Mouse (Mus musculus) liver, embryonic 14.5 days (tissue): ENCODE results near the gene Sh3yl1. TPM values are rescaled to one million over a fixed set of nuclear protein-coding genes. Genes with fewer than 3 reads are reported as not detected.
A peak's percentile ranks its signal among the peaks of the same experiment; 100 is the strongest.

Source experiments
- ATAC-seq: fragments of 200-750 bp; cut with Nextera tagmentation; 2 replicates; pipeline ENCODE4 v1.8.0; 2017; ENCODE audit warnings: moderate number of reproducible peaks, mild to moderate bottlenecking, moderate library complexity; ENCODE audit not compliant: insufficient read depth
- DNase-seq, 3 experiments: peaks; one replicate each; pipeline ENCODE4 v3.0.0-alpha.2; 2012 to 2013; ENCODE audit warnings: low read depth in 3 of 3, low spot score in 3 of 3
- H3K27ac ChIP-seq: fragments of 300-500 bp; sonication (generic); 2 replicates; pipeline ENCODE4 v1.5.1; 2014; ENCODE audit warnings: moderate library complexity, mild to moderate bottlenecking, control low read depth, inconsistent platforms
- H3K27me3 ChIP-seq: fragments of 300-500 bp; sonication (generic); 2 replicates; pipeline ENCODE4 v1.6.1; 2014; ENCODE audit warnings: mild to moderate bottlenecking, low read length, moderate library complexity; ENCODE audit not compliant: control insufficient read depth, insufficient read depth
- H3K36me3 ChIP-seq: fragments of 300-500 bp; sonication (generic); replicated peaks from 2 replicates; pipeline ENCODE4 v1.6.1; 2014; ENCODE audit warnings: low read depth; ENCODE audit not compliant: control insufficient read depth, insufficient read depth
- H3K4me1 ChIP-seq, 2 experiments: fragments of 200-500 bp in 1 of 2; fragments of 300-500 bp in 1 of 2; sonication (generic) in 1 of 2; replicated peaks; 2 replicates each; pipeline ENCODE4 v1.6.1; 2012 to 2014; ENCODE audit warnings: antibody characterized with exemption in 1 of 2, inconsistent platforms in 1 of 2, low read length in 1 of 2; ENCODE audit not compliant: control insufficient read depth in 2 of 2, insufficient read depth in 2 of 2
- H3K4me2 ChIP-seq: fragments of 300-500 bp; sonication (generic); 2 replicates; pipeline ENCODE4 v1.6.1; 2014; ENCODE audit warnings: low read depth, mild to moderate bottlenecking, control low read depth, moderate library complexity
- H3K4me3 ChIP-seq, 2 experiments: fragments of 200-500 bp in 1 of 2; fragments of 300-500 bp in 1 of 2; sonication (generic) in 1 of 2; 2 replicates each; pipeline ENCODE4 v1.5.1; 2012 to 2014; ENCODE audit warnings: low read depth in 2 of 2, low read length in 2 of 2, mild to moderate bottlenecking in 2 of 2, control low read depth in 1 of 2, inconsistent platforms in 1 of 2, moderate library complexity in 1 of 2; ENCODE audit not compliant: insufficient read depth in 1 of 2
- H3K9ac ChIP-seq: fragments of 300-500 bp; sonication (generic); replicated peaks from 2 replicates; pipeline ENCODE4 v1.6.1; 2014; ENCODE audit warnings: mild to moderate bottlenecking, control low read depth, moderate library complexity
- H3K9me3 ChIP-seq: fragments of 300-500 bp; sonication (generic); 2 replicates; pipeline ENCODE4 v1.6.1; 2016; ENCODE audit warnings: low read length, mixed read lengths; ENCODE audit not compliant: control insufficient read depth
- CTCF ChIP-seq: IDR thresholded peaks from 2 replicates; pipeline ENCODE4 v1.5.1; 2016; ENCODE audit warnings: antibody characterized with exemption, low read depth, control low read depth
- EP300 ChIP-seq: IDR thresholded peaks from 2 replicates; pipeline ENCODE4 v1.6.1; 2016; ENCODE audit warnings: antibody characterized with exemption, low read depth
- WGBS: fragments of 180-500 bp; shearing (Covaris S2); extraction: QIAGEN DNeasy Blood & Tissue Kit; methylation state at CpG from one replicate; pipeline ENCODE4 v1.1.7; 2014; ENCODE audit not compliant: insufficient replicate concordance; 5-methylcytosine and 5-hydroxymethylcytosine counted together
- polyA plus RNA-seq, 2 experiments: library from polyadenylated mRNA; depleted of rRNA in 1 of 2; stranded (reverse) in 1 of 2; unstranded in 1 of 2; fragments of >200 nt; fragmentation: Nextera tagmentation in 1 of 2; extraction: Ambion mirVana in 1 of 2; gene quantifications; 2 replicates each; pipeline versions ENCODE4 v1.2.1 to v1.2.3; 2012 to 2014

Gene Sh3yl1
- polyA plus RNA-seq, 2 experiments, result 19.4 to 31.3 TPM

DNA sequence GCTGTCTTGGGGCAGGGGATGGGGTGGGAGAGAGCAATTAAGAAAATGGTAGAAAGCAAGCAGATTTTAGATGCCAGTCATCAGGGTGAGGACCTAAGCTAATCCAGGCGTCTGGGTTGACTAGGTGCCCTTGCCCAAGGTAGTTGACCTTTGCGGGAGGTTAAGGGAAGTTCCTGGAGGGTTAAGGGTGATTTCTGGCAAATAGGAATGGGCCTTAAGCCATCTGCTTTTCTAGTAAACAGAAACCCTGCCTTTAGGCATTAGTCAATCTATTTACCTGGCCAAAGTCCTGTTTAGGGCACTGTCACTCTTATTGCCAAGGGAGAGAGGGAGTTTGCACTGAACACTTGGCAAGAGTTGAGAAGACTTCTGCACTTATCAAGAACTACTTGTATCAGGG, 25.4 kb downstream of the Sh3yl1 start:
- Histone ChIP-seq H3K9me3 (no peaks in the 10 kb centered on the region), H3K36me3 (peaks cover 23% of the 10 kb centered on the region), H3K4me2 (no peak overlapping the region), H3K4me1 (no peaks in the 10 kb centered on the region), H3K27me3 (no peaks in the 10 kb centered on the region), H3K9ac (no peak overlapping the region), H3K4me3 (no peak overlapping the region), H3K27ac (no peak overlapping the region)
- ATAC-seq (peak; percentile 28; the same call in 1 of the 2 replicates), DNase-seq (no peak)
- WGBS, result 73% methylated on average over 2 of the region's 2 CpGs
- TF ChIP-seq CTCF (no peak), EP300 (no peak)

DNA sequence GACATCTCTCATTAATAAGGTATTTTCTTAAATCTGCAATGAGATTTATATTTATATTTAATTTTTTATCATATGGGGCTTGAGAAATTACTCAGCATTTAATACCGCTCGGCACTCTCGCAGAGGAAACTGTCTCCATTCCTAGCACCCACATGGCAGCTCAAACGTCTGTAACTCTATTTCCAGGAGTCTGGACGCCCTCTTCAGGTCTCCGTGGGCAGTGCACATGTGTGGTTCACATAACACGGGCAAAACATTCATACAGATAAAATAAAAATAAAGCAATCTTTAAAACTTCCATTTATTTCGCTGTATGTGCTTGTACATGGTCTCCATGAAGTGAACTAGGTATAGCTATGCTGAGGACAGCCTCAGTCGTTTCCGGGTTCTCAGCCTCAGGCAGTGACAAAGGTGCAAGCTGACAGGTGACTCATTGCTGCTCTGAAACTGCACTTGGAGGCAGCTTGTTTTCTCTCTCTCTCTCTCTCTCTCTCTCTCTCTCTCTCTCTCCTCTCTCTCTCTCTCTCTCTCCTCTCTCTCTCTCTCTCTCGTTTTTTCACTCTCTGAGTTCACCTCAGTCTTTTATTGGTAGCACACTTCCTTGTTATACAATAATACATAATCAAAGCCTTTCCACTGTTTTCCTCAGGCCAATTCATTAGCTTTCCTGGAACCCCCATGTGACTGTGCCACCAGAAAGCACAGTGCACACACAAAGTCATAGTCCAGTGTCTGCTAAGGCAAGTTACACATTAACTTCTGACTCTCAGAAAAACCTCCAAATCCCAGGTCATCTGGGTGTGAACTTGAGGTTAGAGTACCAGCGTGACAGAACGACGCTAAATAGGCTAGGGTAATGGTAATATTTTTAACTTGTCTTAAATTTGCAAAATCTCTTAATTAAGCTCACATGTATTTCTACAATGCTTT, 31.9 kb downstream of the Sh3yl1 start:
- Histone ChIP-seq H3K36me3 (peaks cover 43% of the 10 kb centered on the region), H3K4me2 (no peak overlapping the region), H3K9me3 (no peaks in the 10 kb centered on the region), H3K4me3 (no peak overlapping the region), H3K4me1 (0 out of 4 replicates have a peak, but pooled peaks cover 0 to 2% of the 10 kb centered on the region in 2 experiments), H3K9ac (no peak overlapping the region), H3K27ac (no peak overlapping the region), H3K27me3 (no peaks in the 10 kb centered on the region)
- DNase-seq (peak; percentile 7 to 22 (median 22)), ATAC-seq (peak; percentile 74)
- whole genome bisulfite sequencing, result 81% methylated on average over 14 of the region's 14 CpGs
- TF ChIP-seq EP300, result no peak
- peak; percentile 47 for TF ChIP-seq CTCF

DNA sequence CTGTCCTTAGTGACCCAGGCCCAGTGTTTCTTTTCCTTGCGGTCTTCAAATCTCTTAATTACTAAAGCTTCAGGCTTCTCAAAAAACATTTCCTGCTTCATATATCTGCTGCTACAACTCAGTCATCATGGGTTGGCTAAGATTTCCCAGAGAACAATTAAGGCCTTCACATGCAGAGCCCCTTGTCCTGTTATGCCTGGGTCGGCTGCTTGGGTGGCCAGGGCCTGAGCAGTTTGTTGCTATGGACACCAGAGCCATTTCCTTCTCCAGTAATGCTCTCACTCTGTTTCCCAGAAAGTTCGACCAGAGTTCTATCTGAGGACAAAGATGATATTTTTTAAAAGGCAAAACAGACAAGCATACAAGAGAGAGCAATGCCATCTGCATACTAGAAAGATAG, 32.7 kb downstream of the Sh3yl1 start:
- DNase-seq (no peak), ATAC-seq (no peak)
- Histone ChIP-seq H3K4me3 (no peak overlapping the region), H3K9ac (no peak overlapping the region), H3K9me3 (no peaks in the 10 kb centered on the region), H3K27me3 (no peaks in the 10 kb centered on the region), H3K36me3 (peaks cover 41% of the 10 kb centered on the region), H3K27ac (no peak overlapping the region), H3K4me1 (0 out of 4 replicates have a peak, but pooled peaks cover 0 to 2% of the 10 kb centered on the region in 2 experiments), H3K4me2 (no peak overlapping the region)
- 70% methylated on average over 3 of the region's 3 CpGs for WGBS
- TF ChIP-seq CTCF, result no peak
- no peak for TF ChIP-seq EP300

DNA sequence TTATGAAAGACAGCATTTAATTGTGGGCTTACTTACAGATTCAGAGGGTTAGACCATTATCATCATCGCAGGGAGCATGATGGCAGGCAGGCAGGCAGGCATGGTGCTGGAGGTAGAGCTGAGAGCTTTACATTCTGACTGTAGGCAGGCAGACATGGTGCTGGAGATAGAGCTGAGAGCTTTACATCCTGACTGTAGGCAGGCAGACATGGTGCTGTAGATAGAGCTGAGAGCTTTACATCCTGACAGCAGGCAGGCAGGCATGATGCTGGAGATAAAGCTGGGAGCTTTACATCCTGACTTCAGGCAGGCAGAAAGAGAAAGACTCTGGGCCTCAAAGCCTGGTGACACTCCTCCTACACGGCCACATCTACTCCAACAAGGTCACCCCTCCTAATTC, 59.2 kb downstream of the Sh3yl1 start:
- no peaks in the 10 kb centered on the region for H3K9me3 ChIP-seq
- no peaks in the 10 kb centered on the region for H3K36me3 ChIP-seq
- TF ChIP-seq EP300 (no peak), CTCF (no peak)
- 50% methylated on average over 2 of the region's 2 CpGs for WGBS
- H3K4me2 ChIP-seq, result no peak overlapping the region
- no peak overlapping the region for H3K4me3 ChIP-seq
- H3K27me3 ChIP-seq, result no peaks in the 10 kb centered on the region
- H3K27ac ChIP-seq, result no peak overlapping the region
- no peaks in the 10 kb centered on the region for H3K4me1 ChIP-seq
- DNase-seq (no peak), ATAC-seq (peak; percentile 68; the same call in 1 of the 2 replicates)
- no peak overlapping the region for H3K9ac ChIP-seq

DNA sequence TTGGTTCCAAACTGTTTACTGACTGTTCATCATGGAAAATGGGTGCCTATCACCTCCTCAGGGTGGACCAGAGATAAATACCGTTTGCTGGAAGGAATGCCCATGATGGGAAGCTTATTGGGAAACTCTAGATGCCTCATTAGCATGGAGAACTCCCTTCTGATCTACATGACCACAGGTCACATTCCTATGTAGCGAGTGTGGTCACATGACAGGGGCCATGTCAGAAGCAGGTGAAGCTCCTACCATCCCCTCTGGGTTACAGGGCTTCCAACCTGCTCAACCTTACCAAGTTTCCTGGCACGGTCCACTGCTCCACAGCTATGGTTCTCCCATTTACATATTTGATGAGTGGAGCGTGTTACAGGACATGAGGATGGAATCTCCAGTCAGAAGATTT, 92.3 kb downstream of the Sh3yl1 start:
- no peak overlapping the region for H3K9ac ChIP-seq
- no peak overlapping the region for H3K4me3 ChIP-seq
- DNase-seq (no peak), ATAC-seq (no peak)
- no peaks in the 10 kb centered on the region for H3K36me3 ChIP-seq
- no peak overlapping the region for H3K4me2 ChIP-seq
- 58% methylated on average over 4 of the region's 4 CpGs for WGBS
- no peaks in the 10 kb centered on the region for H3K27me3 ChIP-seq
- no peak overlapping the region for H3K27ac ChIP-seq
- no peaks in the 10 kb centered on the region for H3K9me3 ChIP-seq
- H3K4me1 ChIP-seq, result no peaks in the 10 kb centered on the region
- TF ChIP-seq EP300, result no peak
- TF ChIP-seq CTCF, result no peak
